Mouse (Mus musculus) embryonic facial prominence, embryonic 14.5 days (tissue): Measurements from ENCODE around the gene Foxo3. TPM values are rescaled to one million over a fixed set of nuclear protein-coding genes. Genes with fewer than 3 reads are reported as not detected.
A peak's percentile ranks its signal among the peaks of the same experiment; 100 is the strongest.

ENCODE experiments used
- ATAC-seq: fragments of 200-750 bp; cut with Nextera tagmentation; 2 replicates; pipeline ENCODE4 v1.8.0; 2017; ENCODE audit warnings: low read depth, moderate number of reproducible peaks, moderate TSS enrichment
- DNase-seq: peaks from one replicate; pipeline ENCODE4 v3.0.0-alpha.2; 2015; ENCODE audit warnings: low spot score
- H3K27ac ChIP-seq: fragments of 300-500 bp; sonication (generic); replicated peaks from 2 replicates; pipeline ENCODE4 v1.5.1; 2014; ENCODE audit warnings: low read depth, mild to moderate bottlenecking, low read length, moderate library complexity
- H3K27me3 ChIP-seq: fragments of 300-500 bp; sonication (generic); replicated peaks from 2 replicates; pipeline ENCODE4 v1.6.1; 2014; ENCODE audit warnings: low read length; ENCODE audit not compliant: control insufficient read depth, insufficient read depth
- H3K36me3 ChIP-seq: fragments of 300-500 bp; sonication (generic); 2 replicates; pipeline ENCODE4 v1.6.1; 2014; ENCODE audit warnings: low read length, mixed read lengths; ENCODE audit not compliant: control insufficient read depth, insufficient read depth
- H3K4me1 ChIP-seq: fragments of 300-500 bp; sonication (generic); 2 replicates; pipeline ENCODE4 v1.6.1; 2014; ENCODE audit warnings: antibody characterized with exemption, low read length; ENCODE audit not compliant: control insufficient read depth, insufficient read depth
- H3K4me2 ChIP-seq: fragments of 300-500 bp; sonication (generic); 2 replicates; pipeline ENCODE4 v1.6.1; 2014; ENCODE audit warnings: low read depth, mild to moderate bottlenecking, low read length, moderate library complexity, mixed read lengths
- H3K4me3 ChIP-seq: fragments of 300-500 bp; sonication (generic); 2 replicates; pipeline ENCODE4 v1.5.1; 2014; ENCODE audit warnings: low read depth, mild to moderate bottlenecking, low read length
- H3K9ac ChIP-seq: fragments of 300-500 bp; sonication (generic); 2 replicates; pipeline ENCODE4 v1.6.1; 2014; ENCODE audit warnings: low read depth, mild to moderate bottlenecking, low read length, moderate library complexity, mixed read lengths
- H3K9me3 ChIP-seq: fragments of 300-500 bp; sonication (generic); 2 replicates; pipeline ENCODE4 v1.6.1; 2016; ENCODE audit warnings: low read length; ENCODE audit not compliant: control insufficient read depth
- WGBS: fragments of 180-500 bp; shearing (Covaris S2); extraction: QIAGEN DNeasy Blood & Tissue Kit; methylation state at CpG from one replicate; pipeline ENCODE4 v1.1.7; 2014; 5-methylcytosine and 5-hydroxymethylcytosine counted together
- polyA plus RNA-seq: library from polyadenylated mRNA; unstranded; fragments of >200 nt; fragmentation: Nextera tagmentation; extraction: Ambion mirVana; gene quantifications from 2 replicates; pipeline ENCODE4 v1.2.1, GENCODE M21; 2014

Gene Foxo3
- polyA plus RNA-seq, 1 experiment from 2014 or later, result 12.3 TPM

- H3K27me3 ChIP-seq, result no peaks in the 10 kb centered on the region
- ATAC-seq (no peak), DNase-seq (no peak)
- H3K9me3 ChIP-seq, result no peaks in the 10 kb centered on the region
- H3K36me3 ChIP-seq, result peaks cover 46% of the 10 kb centered on the region
- no peaks in the 10 kb centered on the region for H3K4me1 ChIP-seq
- no peak overlapping the region for H3K4me3 ChIP-seq
- 80% methylated on average over 5 of the region's 5 CpGs for WGBS
- no peak overlapping the region for H3K9ac ChIP-seq
- H3K4me2 ChIP-seq, result no peak overlapping the region
- H3K27ac ChIP-seq, result no peak overlapping the region
Measured at GRCm38 (mm10) chr10:42264195-42264594, 12.4 kb downstream of the Foxo3 start.

- H3K4me2 ChIP-seq, result no peak overlapping the region
- H3K27ac ChIP-seq, result no peak overlapping the region
- no peaks in the 10 kb centered on the region for H3K9me3 ChIP-seq
- peaks cover 46% of the 10 kb centered on the region for H3K36me3 ChIP-seq
- H3K4me1 ChIP-seq, result no peaks in the 10 kb centered on the region
- no peak overlapping the region for H3K9ac ChIP-seq
- ATAC-seq (no peak), DNase-seq (no peak)
- no peaks in the 10 kb centered on the region for H3K27me3 ChIP-seq
- no peak overlapping the region for H3K4me3 ChIP-seq
- WGBS, result 54% methylated on average over 8 of the region's 8 CpGs
Measured at GRCm38 (mm10) chr10:42263701-42264100, 12.9 kb downstream of the Foxo3 start.

GRCm38 (mm10) chr10:42262061-42262460 lies 14.5 kb downstream of the Foxo3 start:
- Histone ChIP-seq H3K4me1 (no peaks in the 10 kb centered on the region), H3K9me3 (no peaks in the 10 kb centered on the region), H3K9ac (no peak overlapping the region), H3K27ac (no peak overlapping the region), H3K36me3 (peaks cover 37% of the 10 kb centered on the region), H3K4me3 (no peak overlapping the region), H3K4me2 (no peak overlapping the region), H3K27me3 (no peaks in the 10 kb centered on the region)
- no peak for DNase-seq
- 90% methylated on average over 3 of the region's 3 CpGs for WGBS
- no peak for ATAC-seq

GRCm38 (mm10) chr10:42261103-42261502 lies 15.5 kb downstream of the Foxo3 start:
- DNase-seq (no peak), ATAC-seq (no peak)
- H3K9ac ChIP-seq, result no peak overlapping the region
- H3K4me1 ChIP-seq, result no peaks in the 10 kb centered on the region
- no peak overlapping the region for H3K27ac ChIP-seq
- no peaks in the 10 kb centered on the region for H3K9me3 ChIP-seq
- WGBS, result 86% methylated on average over 8 of the region's 8 CpGs
- no peaks in the 10 kb centered on the region for H3K27me3 ChIP-seq
- peaks cover 35% of the 10 kb centered on the region for H3K36me3 ChIP-seq
- H3K4me2 ChIP-seq, result no peak overlapping the region
- no peak overlapping the region for H3K4me3 ChIP-seq

- 77% methylated on average over 8 of the region's 8 CpGs for WGBS
- H3K36me3 ChIP-seq, result peaks cover 29% of the 10 kb centered on the region
- H3K27me3 ChIP-seq, result no peaks in the 10 kb centered on the region
- no peak for ATAC-seq
- no peak overlapping the region for H3K4me3 ChIP-seq
- no peaks in the 10 kb centered on the region for H3K4me1 ChIP-seq
- H3K27ac ChIP-seq, result no peak overlapping the region
- no peak overlapping the region for H3K4me2 ChIP-seq
- no peaks in the 10 kb centered on the region for H3K9me3 ChIP-seq
- no peak for DNase-seq
- no peak overlapping the region for H3K9ac ChIP-seq
Measured at GRCm38 (mm10) chr10:42260523-42260922, 16.0 kb downstream of the Foxo3 start.

GRCm38 (mm10) chr10:42259602-42260001 lies 17.0 kb downstream of the Foxo3 start:
- Histone ChIP-seq H3K4me2 (no peak overlapping the region), H3K9me3 (no peaks in the 10 kb centered on the region), H3K4me3 (no peak overlapping the region), H3K36me3 (peaks cover 21% of the 10 kb centered on the region), H3K4me1 (peaks cover 4% of the 10 kb centered on the region; the same call in 1 of the 2 replicates), H3K9ac (no peak overlapping the region), H3K27me3 (no peaks in the 10 kb centered on the region), H3K27ac (no peak overlapping the region)
- 62% methylated on average over 4 of the region's 4 CpGs for WGBS
- no peak for ATAC-seq
- no peak for DNase-seq

GRCm38 (mm10) chr10:42257985-42258384 lies 18.6 kb downstream of the Foxo3 start:
- ATAC-seq (no peak), DNase-seq (no peak)
- no peaks in the 10 kb centered on the region for H3K9me3 ChIP-seq
- H3K27ac ChIP-seq, result no peak overlapping the region
- no peak overlapping the region for H3K4me3 ChIP-seq
- H3K4me1 ChIP-seq, result peaks cover 11% of the 10 kb centered on the region; the same call in 1 of the 2 replicates
- peaks cover 21% of the 10 kb centered on the region for H3K36me3 ChIP-seq
- no peak overlapping the region for H3K4me2 ChIP-seq
- no peaks in the 10 kb centered on the region for H3K27me3 ChIP-seq
- no peak overlapping the region for H3K9ac ChIP-seq
- 84% methylated on average over 7 of the region's 7 CpGs for WGBS

GRCm38 (mm10) chr10:42254788-42255187 lies 21.8 kb downstream of the Foxo3 start:
- H3K27me3 ChIP-seq, result no peaks in the 10 kb centered on the region
- H3K9ac ChIP-seq, result no peak overlapping the region
- H3K4me3 ChIP-seq, result no peak overlapping the region
- H3K9me3 ChIP-seq, result no peaks in the 10 kb centered on the region
- H3K36me3 ChIP-seq, result peaks cover 17% of the 10 kb centered on the region
- H3K4me1 ChIP-seq, result peaks cover 41% of the 10 kb centered on the region
- ATAC-seq (no peak), DNase-seq (no peak)
- whole genome bisulfite sequencing, result 85% methylated on average over 5 of the region's 5 CpGs
- H3K4me2 ChIP-seq, result no peak overlapping the region
- no peak overlapping the region for H3K27ac ChIP-seq

GRCm38 (mm10) chr10:42251749-42252323 lies 24.7 kb downstream of the Foxo3 start:
- H3K4me3 ChIP-seq, result no peak overlapping the region
- peaks cover 69% of the 10 kb centered on the region for H3K4me1 ChIP-seq
- 34% methylated on average over 8 of the region's 8 CpGs for WGBS
- H3K9ac ChIP-seq, result no peak overlapping the region
- no peak for ATAC-seq
- 0 out of 2 replicates have a peak, but pooled peaks cover 5% of the 10 kb centered on the region for H3K36me3 ChIP-seq
- H3K4me2 ChIP-seq, result no peak overlapping the region
- no peaks in the 10 kb centered on the region for H3K9me3 ChIP-seq
- H3K27ac ChIP-seq, result peak overlapping the region; percentile 77; the same call in 1 of the 2 replicates
- H3K27me3 ChIP-seq, result no peaks in the 10 kb centered on the region
- DNase-seq, result no peak
